Mouse (Mus musculus): ENCODE results near the gene Gria1. TPM values are rescaled to one million over a fixed set of nuclear protein-coding genes. Genes with fewer than 3 reads are reported as not detected.

The Gria1 gene
- polyA plus RNA-seq, 1 experiment: 0.04 TPM

DNA sequence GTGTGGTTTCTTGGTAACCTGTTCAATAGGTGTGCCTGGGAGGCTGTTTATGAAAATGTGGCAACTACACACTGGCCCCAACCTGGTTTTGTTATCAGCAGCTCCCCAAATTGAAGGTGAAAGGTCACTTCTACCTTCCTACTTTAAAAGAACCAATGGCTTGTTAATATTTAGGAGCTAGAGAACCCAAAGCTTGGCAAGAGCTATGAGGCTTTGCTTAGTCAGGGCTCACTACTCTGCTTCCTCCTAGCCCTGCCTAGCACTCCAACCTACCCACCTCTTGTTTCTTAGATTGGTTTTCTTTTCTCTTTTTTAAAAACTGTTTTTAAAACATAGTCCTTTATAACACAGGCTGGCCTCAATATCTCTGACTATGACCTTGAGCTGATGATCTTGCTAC, 79.5 kb downstream of the Gria1 start:
- no peaks in the 10 kb centered on the region for H3K27me3 ChIP-seq (ENCODE audit: control insufficient read depth, insufficient read depth, insufficient read length)
- peak overlapping the region; percentile 54 for H3K4me2 ChIP-seq (ENCODE audit: low read depth)
- no peak overlapping the region for H3K4me3 ChIP-seq
- H3K79me2 ChIP-seq (ENCODE audit: control insufficient read depth, insufficient read depth): no peaks in the 10 kb centered on the region
- H3K36me3 ChIP-seq (ENCODE audit: control insufficient read depth, insufficient read depth): no peaks in the 10 kb centered on the region
- TF ChIP-seq SRF (IDR thresholded peaks at IDR 0.05; ENCODE audit: control insufficient read depth, insufficient read length, low read depth): no peak
- no peak for TF ChIP-seq TCF3 (IDR thresholded peaks at IDR 0.05; ENCODE audit: insufficient read length, low read depth)
- TF ChIP-seq USF1 (IDR thresholded peaks at IDR 0.05; ENCODE audit: low read depth): no peak
- TF ChIP-seq TCF12 (IDR thresholded peaks at IDR 0.05; ENCODE audit: insufficient read depth, poor library complexity, severe bottlenecking): no peak
- TF ChIP-seq MAX (IDR thresholded peaks at IDR 0.05; ENCODE audit: low read depth): no peak
- H3ac ChIP-seq (ENCODE audit: control insufficient read depth, insufficient read length): no peak overlapping the region

DNA sequence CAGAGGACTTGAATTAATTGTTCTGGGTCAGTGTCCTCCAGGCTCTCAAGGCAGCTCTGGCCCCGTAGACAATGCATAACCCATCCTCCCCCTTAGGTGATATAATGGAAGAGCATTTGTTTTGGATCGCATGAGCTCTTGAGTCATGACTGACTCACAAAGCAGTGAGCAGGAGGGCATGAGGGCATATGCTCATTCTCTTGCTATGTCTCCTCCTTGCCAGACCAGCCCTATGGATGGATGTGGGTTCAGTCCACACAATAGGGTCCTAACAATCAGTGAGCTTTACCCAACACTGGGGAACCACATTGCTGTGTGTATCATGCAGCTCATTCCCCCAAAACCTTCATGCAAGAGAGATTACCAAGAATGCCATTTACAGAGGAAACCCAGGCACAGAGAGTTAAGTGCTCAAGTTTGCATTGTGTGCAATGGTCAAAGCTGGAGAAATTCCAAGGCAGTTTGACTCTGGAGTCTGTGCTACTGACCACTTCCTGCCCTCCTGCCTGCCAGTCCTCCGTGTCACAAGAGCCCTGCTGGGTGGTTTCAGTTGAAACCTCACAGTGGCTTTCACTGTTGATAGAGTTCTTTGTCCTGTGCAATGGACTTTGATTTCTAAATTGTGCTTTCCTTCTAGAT, 80.2 kb downstream of the Gria1 start:
- H3K79me2 ChIP-seq (ENCODE audit: control insufficient read depth, insufficient read depth): no peaks in the 10 kb centered on the region
- TF ChIP-seq MYOG (IDR thresholded peaks at IDR 0.05; ENCODE audit: control insufficient read depth in 1 of 3, insufficient read depth in 1 of 3, insufficient read length in 2 of 3, low read depth in 2 of 3) (no peak), CEBPB (IDR thresholded peaks at IDR 0.05; ENCODE audit: insufficient read depth, poor library complexity, severe bottlenecking) (0 out of 2 replicates have a peak, but pooled peaks have one; percentile 6), MYOD1 (IDR thresholded peaks at IDR 0.05; ENCODE audit: control insufficient read depth in 1 of 3, insufficient read length in 2 of 3, low read depth in 2 of 3) (peak in 1 of 3 experiments; percentile 58), MAX (IDR thresholded peaks at IDR 0.05; ENCODE audit: low read depth) (no peak), TCF3 (IDR thresholded peaks at IDR 0.05; ENCODE audit: insufficient read length, low read depth) (no peak)
- H3K27me3 ChIP-seq (ENCODE audit: control insufficient read depth, insufficient read depth, insufficient read length): no peaks in the 10 kb centered on the region
- no peak overlapping the region for H3ac ChIP-seq (ENCODE audit: control insufficient read depth, insufficient read length)
- H3K36me3 ChIP-seq (ENCODE audit: control insufficient read depth, insufficient read depth): no peaks in the 10 kb centered on the region
- H3K4me3 ChIP-seq: no peak overlapping the region
- H3K4me2 ChIP-seq (ENCODE audit: low read depth): peak overlapping the region; percentile 54

- TF ChIP-seq MYOG (IDR thresholded peaks at IDR 0.05; ENCODE audit: control insufficient read depth in 1 of 3, insufficient read depth in 1 of 3, insufficient read length in 2 of 3, low read depth in 2 of 3): no peak
- no peak for TF ChIP-seq REST (IDR thresholded peaks at IDR 0.05; ENCODE audit: insufficient read depth, insufficient read length)
- TF ChIP-seq TCF3 (IDR thresholded peaks at IDR 0.05; ENCODE audit: insufficient read length, low read depth): no peak
- no peak for TF ChIP-seq E2F4 (IDR thresholded peaks at IDR 0.05; ENCODE audit: insufficient read depth)
- no peak for TF ChIP-seq MYOD1 (IDR thresholded peaks at IDR 0.05; ENCODE audit: control insufficient read depth in 1 of 3, insufficient read length in 2 of 3, low read depth in 2 of 3)
- TF ChIP-seq SRF (IDR thresholded peaks at IDR 0.05; ENCODE audit: control insufficient read depth, insufficient read length, low read depth): no peak
- no peak for TF ChIP-seq POLR2AphosphoS2 (IDR thresholded peaks at IDR 0.05; ENCODE audit: insufficient read length, low read depth)
- TF ChIP-seq TCF12 (IDR thresholded peaks at IDR 0.05; ENCODE audit: insufficient read depth, poor library complexity, severe bottlenecking): no peak
- no peak for TF ChIP-seq USF1 (IDR thresholded peaks at IDR 0.05; ENCODE audit: low read depth)
- TF ChIP-seq CEBPB (IDR thresholded peaks at IDR 0.05; ENCODE audit: insufficient read depth, poor library complexity, severe bottlenecking): no peak
- no peak for TF ChIP-seq POLR2A (IDR thresholded peaks at IDR 0.05; ENCODE audit: insufficient read length, low read depth)
- no peak for TF ChIP-seq MAX (IDR thresholded peaks at IDR 0.05; ENCODE audit: low read depth)
- Histone ChIP-seq H3K4me3 (no peak overlapping the region), H3K79me2 (ENCODE audit: control insufficient read depth, insufficient read depth) (no peaks in the 10 kb centered on the region), H3K4me2 (ENCODE audit: low read depth) (no peak overlapping the region), H3K27me3 (ENCODE audit: control insufficient read depth, insufficient read depth, insufficient read length) (no peaks in the 10 kb centered on the region), H3ac (ENCODE audit: control insufficient read depth, insufficient read length) (no peak overlapping the region), H3K36me3 (ENCODE audit: control insufficient read depth, insufficient read depth) (no peaks in the 10 kb centered on the region)
These were observed 89.3 kb downstream of the Gria1 start for GRCm38 (mm10) chr11:57100491-57100890.

GRCm38 (mm10) chr11:57103751-57104254, 92.6 kb downstream of the Gria1 start:
- Histone ChIP-seq H3ac (ENCODE audit: control insufficient read depth, insufficient read length) (no peak overlapping the region), H3K4me3 (no peak overlapping the region), H3K27me3 (ENCODE audit: control insufficient read depth, insufficient read depth, insufficient read length) (no peaks in the 10 kb centered on the region), H3K79me2 (ENCODE audit: control insufficient read depth, insufficient read depth) (no peaks in the 10 kb centered on the region), H3K4me2 (ENCODE audit: low read depth) (no peak overlapping the region), H3K36me3 (ENCODE audit: control insufficient read depth, insufficient read depth) (no peaks in the 10 kb centered on the region)
- TF ChIP-seq POLR2AphosphoS2 (IDR thresholded peaks at IDR 0.05; ENCODE audit: insufficient read length, low read depth): no peak
- no peak for TF ChIP-seq E2F4 (IDR thresholded peaks at IDR 0.05; ENCODE audit: insufficient read depth)
- TF ChIP-seq REST (IDR thresholded peaks at IDR 0.05; ENCODE audit: insufficient read depth, insufficient read length): no peak
- TF ChIP-seq USF1 (IDR thresholded peaks at IDR 0.05; ENCODE audit: low read depth): no peak

- H3K79me2 ChIP-seq (ENCODE audit: control insufficient read depth, insufficient read depth): no peaks in the 10 kb centered on the region
- H3K27me3 ChIP-seq (ENCODE audit: control insufficient read depth, insufficient read depth, insufficient read length): no peaks in the 10 kb centered on the region
- no peaks in the 10 kb centered on the region for H3K36me3 ChIP-seq (ENCODE audit: control insufficient read depth, insufficient read depth)
- no peak overlapping the region for H3K4me2 ChIP-seq (ENCODE audit: low read depth)
- no peak overlapping the region for H3ac ChIP-seq (ENCODE audit: control insufficient read depth, insufficient read length)
- TF ChIP-seq USF1 (IDR thresholded peaks at IDR 0.05; ENCODE audit: low read depth) (no peak), CEBPB (IDR thresholded peaks at IDR 0.05; ENCODE audit: insufficient read depth, poor library complexity, severe bottlenecking) (no peak), TCF3 (IDR thresholded peaks at IDR 0.05; ENCODE audit: insufficient read length, low read depth) (no peak), E2F4 (IDR thresholded peaks at IDR 0.05; ENCODE audit: insufficient read depth) (no peak), POLR2AphosphoS2 (IDR thresholded peaks at IDR 0.05; ENCODE audit: insufficient read length, low read depth) (no peak), MYOD1 (IDR thresholded peaks at IDR 0.05; ENCODE audit: control insufficient read depth in 1 of 3, insufficient read length in 2 of 3, low read depth in 2 of 3) (no peak), MAX (IDR thresholded peaks at IDR 0.05; ENCODE audit: low read depth) (no peak), REST (IDR thresholded peaks at IDR 0.05; ENCODE audit: insufficient read depth, insufficient read length) (no peak), SRF (IDR thresholded peaks at IDR 0.05; ENCODE audit: control insufficient read depth, insufficient read length, low read depth) (no peak), POLR2A (IDR thresholded peaks at IDR 0.05; ENCODE audit: insufficient read length, low read depth) (no peak), MYOG (IDR thresholded peaks at IDR 0.05; ENCODE audit: control insufficient read depth in 1 of 3, insufficient read depth in 1 of 3, insufficient read length in 2 of 3, low read depth in 2 of 3) (no peak), TCF12 (IDR thresholded peaks at IDR 0.05; ENCODE audit: insufficient read depth, poor library complexity, severe bottlenecking) (no peak)
- no peak overlapping the region for H3K4me3 ChIP-seq
These were observed 94.5 kb downstream of the Gria1 start for GRCm38 (mm10) chr11:57105683-57106082.
